Mouse (Mus musculus): ENCODE data around the gene Ccr4.

DNA sequence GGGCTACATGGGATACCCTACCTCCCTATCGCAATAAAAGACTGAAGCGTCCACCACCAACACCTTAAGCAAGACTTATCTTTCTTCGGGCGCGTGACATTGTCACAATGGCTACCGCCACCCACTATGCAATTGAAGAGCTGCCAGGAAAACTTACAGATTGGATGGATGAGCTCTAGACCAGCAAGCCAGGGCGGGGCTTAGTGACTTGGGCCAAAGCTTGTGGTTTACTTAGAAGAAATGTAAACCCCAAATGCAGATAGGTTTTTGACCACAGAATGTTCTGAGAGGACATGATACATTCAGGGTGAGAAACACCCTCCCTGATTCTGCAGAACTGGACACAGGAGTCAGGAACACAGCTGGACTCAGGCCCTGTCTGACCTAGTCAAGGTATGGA lies 3.6 kb downstream of the Ccr4 start:
- no peak for TF ChIP-seq CTCF (IDR thresholded peaks at IDR 0.05; ENCODE audit: low read depth)
- no peak for TF ChIP-seq EP300 (IDR thresholded peaks at IDR 0.05; ENCODE audit: low read depth)

Measured in liver, postnatal 0 days (tissue).